Mouse (Mus musculus): ENCODE measurements around the gene Adam8. TPM values are rescaled to one million over a fixed set of nuclear protein-coding genes. Genes with fewer than 3 reads are reported as not detected.

Adam8 gene
- total RNA-seq, 4 experiments from 2014 or later = 3.0 to 7.2 (median 4.5) TPM

GRCm38 (mm10) chr7:139946032-139946431 is 46.3 kb downstream of the Adam8 start:
- DNase-seq (ENCODE audit: low spot score in 2 of 2) = no peak

GRCm38 (mm10) chr7:139945516-139945915 is 46.8 kb downstream of the Adam8 start:
- DNase-seq (ENCODE audit: low spot score in 2 of 2) = no peak

GRCm38 (mm10) chr7:139944291-139945240 is 47.8 kb downstream of the Adam8 start:
- DNase-seq (ENCODE audit: low spot score in 2 of 2) = no peak

- no peak for DNase-seq (ENCODE audit: low spot score in 2 of 2)
These were observed 48.6 kb downstream of the Adam8 start, which contains the start of gene Utf1 for GRCm38 (mm10) chr7:139943674-139944281. Gene Utf1, plus strand, starts transcription at chr7:139943789.

DNA sequence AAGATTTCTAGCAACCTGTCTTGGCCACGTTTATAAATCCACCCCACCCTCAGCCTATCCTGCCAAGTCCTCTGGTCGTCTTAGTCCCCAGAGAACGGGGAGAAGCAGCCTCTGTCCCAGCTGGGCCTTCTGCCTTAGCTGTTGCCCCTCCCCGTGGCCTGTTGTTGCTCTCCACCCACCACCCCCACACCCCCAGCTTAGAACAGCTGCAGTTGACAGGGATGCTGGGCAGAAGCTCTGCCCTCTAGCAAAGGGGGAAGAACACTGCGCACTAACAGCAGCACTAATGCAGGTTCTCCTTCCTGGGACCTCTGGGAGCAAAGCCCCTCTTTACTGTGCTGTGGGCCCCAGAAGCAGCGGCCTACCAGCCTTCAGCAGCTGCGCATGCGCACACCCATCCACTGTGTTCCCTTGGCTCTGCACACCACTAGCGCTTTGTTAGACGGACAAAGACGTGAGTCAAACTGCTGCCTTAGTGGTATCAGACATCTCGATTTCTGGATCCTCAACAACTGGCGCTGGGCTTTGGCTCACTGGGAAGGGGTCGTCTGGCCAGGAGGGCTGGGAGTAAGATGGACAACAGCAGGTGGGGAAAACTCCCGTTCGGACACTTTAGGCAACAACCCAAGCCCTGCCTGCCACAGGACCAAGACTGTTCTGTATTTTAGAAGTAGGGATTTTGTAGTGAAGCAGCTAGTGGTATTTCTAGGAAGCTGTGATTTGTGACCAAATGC is 51.7 kb downstream of the Adam8 start:
- DNase-seq (ENCODE audit: low spot score in 2 of 2) = no peak

GRCm38 (mm10) chr7:139937810-139938209 is 54.6 kb downstream of the Adam8 start:
- no peak for DNase-seq (ENCODE audit: low spot score in 2 of 2)

- DNase-seq (ENCODE audit: low spot score in 2 of 2) = no peak
These were observed 55.2 kb downstream of the Adam8 start for GRCm38 (mm10) chr7:139937138-139937537.

GRCm38 (mm10) chr7:139936705-139937104 is 55.7 kb downstream of the Adam8 start:
- DNase-seq (ENCODE audit: low spot score in 2 of 2) = no peak

GRCm38 (mm10) chr7:139930732-139931131 is 61.6 kb downstream of the Adam8 start:
- peak in 1 of 2 experiments; percentile 37 for DNase-seq (ENCODE audit: low spot score in 2 of 2)

Small RNAs within 50 kb of the gene (microRNA-seq; reads per million reads assigned to microRNA genes)
- gene Mir202 (0.32 to 1.8 reads per million in 2 experiments), gene Mir7062 (0.64 to 5.6 reads per million in 2 experiments), gene mmu-mir-7686 (0 reads per million in 2 experiments)

Other genes with a start within 250 kb of the Adam8 start
- gene Adgra1, start 158.4 kb downstream of the Adam8 start, total RNA-seq (2022) = 10 to 100 TPM; 43.2 to 67.8 (median 57.9) TPM
- gene Kndc1, start 97.9 kb downstream of the Adam8 start, total RNA-seq (2022) = 100 to 1,000 TPM in 1 of 4 experiments, 10 to 100 TPM in 3; 90.0 to 103 (median 95.8) TPM
- not detected for gene Utf1, start 48.8 kb downstream of the Adam8 start, total RNA-seq (2022)
- gene 6430531B16Rik, start 13.8 kb downstream of the Adam8 start, total RNA-seq (2022) = 1 to 10 TPM; 1.2 to 1.9 (median 1.6) TPM
- 10 to 100 TPM; 21.2 to 27.8 (median 27.0) TPM for gene Zfp511, start 43.8 kb upstream of the Adam8 start, total RNA-seq (2022)
- gene Tubgcp2, start 44.1 kb upstream of the Adam8 start, total RNA-seq (2022) = 10 to 100 TPM; 36.0 to 39.0 (median 36.7) TPM
- gene Msx3, start 56.5 kb upstream of the Adam8 start, total RNA-seq (2022) = not detected
- 100 to 1,000 TPM; 217 to 237 (median 229) TPM for gene Caly, start 90.0 kb upstream of the Adam8 start, total RNA-seq (2022)
- gene Prap1, start 100.8 kb upstream of the Adam8 start, total RNA-seq (2022) = under 1 TPM in 1 of 4 experiments, not detected in 3; 0.56 TPM
- gene Fuom, start 109.9 kb upstream of the Adam8 start, total RNA-seq (2022) = 10 to 100 TPM; 42.7 to 49.1 (median 47.7) TPM
- gene Paox, start 123.2 kb upstream of the Adam8 start, total RNA-seq (2022) = 1 to 10 TPM; 6.1 to 6.5 (median 6.4) TPM
- gene Echs1, start 123.9 kb upstream of the Adam8 start, total RNA-seq (2022) = 10 to 100 TPM; 61.4 to 68.6 (median 65.7) TPM
- 10 to 100 TPM; 27.2 to 34.8 (median 31.6) TPM for gene Mtg1, start 145.0 kb upstream of the Adam8 start, total RNA-seq (2022)
- 100 to 1,000 TPM; 149 to 157 (median 151) TPM for gene Sprn, start 162.3 kb upstream of the Adam8 start, total RNA-seq (2022)
- not detected for gene Olfr522, start 172.2 kb upstream of the Adam8 start, total RNA-seq (2022)
- gene Olfr523, start 180.7 kb upstream of the Adam8 start, total RNA-seq (2022) = under 1 TPM in 1 of 4 experiments, not detected in 3; 0.39 TPM
- not detected for gene Olfr524, start 213.4 kb upstream of the Adam8 start, total RNA-seq (2022)
- under 1 TPM; 0.70 to 0.96 (median 0.74) TPM for gene Cd163l1, start 225.7 kb upstream of the Adam8 start, total RNA-seq (2022)

Data from layer of hippocampus, adult 8-10 months (tissue).